Mouse (Mus musculus) stomach, embryonic 15.5 days (tissue): Measurements from ENCODE around the gene Klhl20. TPM values are rescaled to one million over a fixed set of nuclear protein-coding genes. Genes with fewer than 3 reads are reported as not detected.

ENCODE experiments used
- ATAC-seq: fragments of 200-750 bp; cut with Nextera tagmentation; 2 replicates; pipeline ENCODE4 v1.8.0; 2017; ENCODE audit warnings: low read depth, moderate number of reproducible peaks, moderate TSS enrichment; ENCODE audit not compliant: insufficient read depth, low FRiP score
- H3K27ac ChIP-seq: fragments of 300-500 bp; sonication (generic); 2 replicates; pipeline ENCODE4 v1.5.1; 2015; ENCODE audit warnings: mild to moderate bottlenecking, inconsistent platforms
- H3K27me3 ChIP-seq: fragments of 300-500 bp; sonication (generic); replicated peaks from 2 replicates; pipeline ENCODE4 v1.6.1; 2015; ENCODE audit warnings: inconsistent platforms
- H3K36me3 ChIP-seq: fragments of 300-500 bp; sonication (generic); 2 replicates; pipeline ENCODE4 v1.6.1; 2015; ENCODE audit warnings: inconsistent platforms
- H3K4me1 ChIP-seq: fragments of 300-500 bp; sonication (generic); 2 replicates; pipeline ENCODE4 v1.6.1; 2015; ENCODE audit warnings: inconsistent platforms
- H3K4me2 ChIP-seq: fragments of 300-500 bp; sonication (generic); 2 replicates; pipeline ENCODE4 v1.6.1; 2015; ENCODE audit warnings: mild to moderate bottlenecking, inconsistent platforms
- H3K4me3 ChIP-seq: fragments of 300-500 bp; sonication (generic); replicated peaks from 2 replicates; pipeline ENCODE4 v1.5.1; 2015; ENCODE audit warnings: inconsistent platforms
- H3K9ac ChIP-seq: fragments of 300-500 bp; sonication (generic); 2 replicates; pipeline ENCODE4 v1.6.1; 2015; ENCODE audit warnings: inconsistent platforms
- H3K9me3 ChIP-seq: fragments of 300-500 bp; sonication (generic); 2 replicates; pipeline ENCODE4 v1.6.1; 2016; ENCODE audit warnings: inconsistent platforms
- WGBS: fragments of 180-500 bp; shearing (Covaris S2); methylation state at CpG from one replicate; pipeline ENCODE4 v1.1.7; 2015; 5-methylcytosine and 5-hydroxymethylcytosine counted together
- polyA plus RNA-seq: library from polyadenylated mRNA; unstranded; fragments of >200 nt; fragmentation: Nextera tagmentation; extraction: Ambion mirVana; gene quantifications from 2 replicates; pipeline ENCODE4 v1.2.1, GENCODE M21; 2015

Klhl20 gene
- polyA plus RNA-seq, 1 experiment from 2014 or later = 13.3 TPM

GRCm38 (mm10) chr1:161140026-161140762 is 8.9 kb upstream of the Klhl20 start:
- Histone ChIP-seq H3K9ac (no peak overlapping the region), H3K4me2 (no peak overlapping the region), H3K4me1 (no peaks in the 10 kb centered on the region), H3K4me3 (no peak overlapping the region), H3K36me3 (no peaks in the 10 kb centered on the region), H3K27ac (no peak overlapping the region), H3K27me3 (no peaks in the 10 kb centered on the region), H3K9me3 (no peaks in the 10 kb centered on the region)
- no peak for ATAC-seq
- WGBS = 73% methylated on average over 9 of the region's 9 CpGs

GRCm38 (mm10) chr1:161139496-161139895 is 8.2 kb upstream of the Klhl20 start:
- H3K4me1 ChIP-seq = no peaks in the 10 kb centered on the region
- WGBS = 79% methylated on average over 2 of the region's 2 CpGs
- no peaks in the 10 kb centered on the region for H3K9me3 ChIP-seq
- H3K27ac ChIP-seq = no peak overlapping the region
- ATAC-seq = no peak
- H3K4me3 ChIP-seq = no peak overlapping the region
- no peaks in the 10 kb centered on the region for H3K36me3 ChIP-seq
- no peak overlapping the region for H3K4me2 ChIP-seq
- no peaks in the 10 kb centered on the region for H3K27me3 ChIP-seq
- H3K9ac ChIP-seq = no peak overlapping the region

GRCm38 (mm10) chr1:161126461-161126860 is 4.8 kb downstream of the Klhl20 start:
- ATAC-seq = no peak
- no peak overlapping the region for H3K4me2 ChIP-seq
- H3K27me3 ChIP-seq = no peaks in the 10 kb centered on the region
- H3K4me3 ChIP-seq = no peak overlapping the region
- no peak overlapping the region for H3K9ac ChIP-seq
- 75% methylated on average over 1 of the region's 1 CpGs for WGBS
- H3K4me1 ChIP-seq = no peaks in the 10 kb centered on the region
- no peak overlapping the region for H3K27ac ChIP-seq
- H3K9me3 ChIP-seq = no peaks in the 10 kb centered on the region
- no peaks in the 10 kb centered on the region for H3K36me3 ChIP-seq

- no peaks in the 10 kb centered on the region for H3K4me1 ChIP-seq
- no peaks in the 10 kb centered on the region for H3K9me3 ChIP-seq
- H3K4me3 ChIP-seq = no peak overlapping the region
- no peak overlapping the region for H3K4me2 ChIP-seq
- 83% methylated on average over 10 of the region's 10 CpGs for WGBS
- no peak overlapping the region for H3K27ac ChIP-seq
- no peaks in the 10 kb centered on the region for H3K36me3 ChIP-seq
- no peaks in the 10 kb centered on the region for H3K27me3 ChIP-seq
- no peak overlapping the region for H3K9ac ChIP-seq
- ATAC-seq = no peak
Measured at GRCm38 (mm10) chr1:161122661-161123418, 8.5 kb downstream of the Klhl20 start.

- H3K4me1 ChIP-seq = no peaks in the 10 kb centered on the region; the same call in 1 of the 2 replicates
- no peak overlapping the region for H3K4me2 ChIP-seq
- H3K36me3 ChIP-seq = no peaks in the 10 kb centered on the region
- no peaks in the 10 kb centered on the region for H3K27me3 ChIP-seq
- no peak overlapping the region for H3K9ac ChIP-seq
- H3K4me3 ChIP-seq = no peak overlapping the region
- H3K9me3 ChIP-seq = no peaks in the 10 kb centered on the region
- peak overlapping the region; percentile 40; the same call in 1 of the 2 replicates for H3K27ac ChIP-seq
- ATAC-seq = no peak
Measured at GRCm38 (mm10) chr1:161114591-161114990, 16.7 kb downstream of the Klhl20 start.

- no peaks in the 10 kb centered on the region for H3K27me3 ChIP-seq
- ATAC-seq = no peak
- H3K9ac ChIP-seq = no peak overlapping the region
- 84% methylated on average over 8 of the region's 8 CpGs for WGBS
- no peak overlapping the region for H3K4me2 ChIP-seq
- no peak overlapping the region for H3K27ac ChIP-seq
- 0 out of 2 replicates have a peak, but pooled peaks cover 8% of the 10 kb centered on the region for H3K36me3 ChIP-seq
- H3K4me3 ChIP-seq = no peak overlapping the region
- no peaks in the 10 kb centered on the region for H3K9me3 ChIP-seq
- no peaks in the 10 kb centered on the region for H3K4me1 ChIP-seq
Measured at GRCm38 (mm10) chr1:161109216-161109615, 22.1 kb downstream of the Klhl20 start.

DNA sequence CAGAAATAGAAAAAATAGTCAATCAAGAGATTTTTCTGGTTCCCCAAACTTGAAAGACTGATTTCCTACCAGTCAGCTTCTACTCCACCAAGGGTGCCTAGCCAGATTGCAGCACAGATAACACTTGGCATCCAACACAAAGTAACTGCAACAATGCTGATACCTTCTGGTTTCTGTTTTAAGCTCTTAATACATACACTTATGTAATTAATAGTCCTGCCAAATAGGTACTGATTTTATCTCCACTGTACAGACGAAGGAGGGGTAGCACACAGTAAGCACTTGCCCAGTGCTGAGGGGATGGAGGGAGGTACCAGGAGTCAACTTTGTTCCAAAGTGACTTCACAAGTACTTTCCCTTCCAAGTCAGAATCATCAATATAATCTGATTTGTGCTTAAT is 27.5 kb downstream of the Klhl20 start:
- Histone ChIP-seq H3K4me3 (no peak overlapping the region), H3K9ac (no peak overlapping the region), H3K4me2 (no peak overlapping the region), H3K4me1 (no peaks in the 10 kb centered on the region), H3K36me3 (peaks cover 12% of the 10 kb centered on the region; the same call in 1 of the 2 replicates), H3K27me3 (no peaks in the 10 kb centered on the region), H3K9me3 (no peaks in the 10 kb centered on the region), H3K27ac (no peak overlapping the region)
- 66% methylated on average over 1 of the region's 1 CpGs for WGBS
- ATAC-seq = no peak

- Histone ChIP-seq H3K9ac (no peak overlapping the region), H3K27ac (no peak overlapping the region), H3K4me2 (no peak overlapping the region), H3K36me3 (peaks cover 8% of the 10 kb centered on the region; the same call in 1 of the 2 replicates), H3K27me3 (no peaks in the 10 kb centered on the region), H3K4me3 (no peak overlapping the region), H3K4me1 (no peaks in the 10 kb centered on the region), H3K9me3 (no peaks in the 10 kb centered on the region)
- no peak for ATAC-seq
- WGBS = 88% methylated on average over 4 of the region's 4 CpGs
Measured at GRCm38 (mm10) chr1:161099721-161100405, 31.4 kb downstream of the Klhl20 start.

DNA sequence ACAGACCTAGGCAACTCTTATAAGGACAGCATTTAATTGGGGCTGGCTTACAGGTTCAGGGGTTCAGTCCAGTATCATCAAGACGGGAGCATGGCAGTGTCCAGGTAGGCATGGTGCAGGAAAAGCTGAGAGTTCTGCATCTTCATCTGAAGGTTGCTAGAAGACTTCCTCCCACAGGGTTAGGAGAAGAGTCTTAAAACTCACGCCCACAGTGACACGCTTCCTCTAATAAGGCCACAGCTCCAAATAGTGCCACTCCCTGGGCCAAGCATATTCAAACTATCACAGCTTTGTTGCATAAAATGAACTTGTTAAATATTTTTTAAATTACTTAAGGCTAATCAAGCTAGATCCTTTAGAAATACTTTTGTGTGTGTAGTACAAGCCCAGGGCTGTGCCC is 54.1 kb downstream of the Klhl20 start:
- no peak overlapping the region for H3K9ac ChIP-seq
- no peaks in the 10 kb centered on the region for H3K9me3 ChIP-seq
- H3K4me3 ChIP-seq = no peak overlapping the region
- no peak overlapping the region for H3K4me2 ChIP-seq
- peaks cover 4% of the 10 kb centered on the region; the same call in 1 of the 2 replicates for H3K4me1 ChIP-seq
- H3K36me3 ChIP-seq = peaks cover 3% of the 10 kb centered on the region; the same call in 1 of the 2 replicates
- H3K27me3 ChIP-seq = no peaks in the 10 kb centered on the region
- ATAC-seq = no peak
- 90% methylated on average over 3 of the region's 3 CpGs for WGBS
- no peak overlapping the region for H3K27ac ChIP-seq

GRCm38 (mm10) chr1:161076238-161076637 is 55.1 kb downstream of the Klhl20 start:
- H3K4me3 ChIP-seq = no peak overlapping the region

DNA sequence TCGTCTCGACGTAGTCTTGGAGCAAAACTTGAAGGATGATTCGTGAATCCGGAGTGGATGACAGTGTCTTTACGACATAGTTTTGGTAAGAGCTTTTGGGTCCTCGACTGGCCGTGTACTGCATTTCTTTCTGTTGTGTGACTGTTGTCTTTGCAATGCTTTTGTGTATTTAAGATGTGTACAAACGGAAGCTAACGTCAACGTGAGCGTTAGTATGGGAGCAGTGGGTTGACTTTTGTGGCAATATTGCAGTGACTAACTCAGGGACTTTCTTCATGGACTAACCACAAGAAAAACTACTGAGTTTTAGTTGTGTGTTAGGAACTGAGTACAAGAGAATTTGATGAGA is 60.1 kb downstream of the Klhl20 start:
- Histone ChIP-seq H3K4me1 (peaks cover 10% of the 10 kb centered on the region; the same call in 1 of the 2 replicates), H3K9me3 (no peaks in the 10 kb centered on the region), H3K27me3 (no peaks in the 10 kb centered on the region), H3K4me3 (peak overlapping the region; percentile 66), H3K9ac (peak overlapping the region; percentile 64), H3K4me2 (peak overlapping the region; percentile 63), H3K36me3 (peaks cover 2% of the 10 kb centered on the region; the same call in 1 of the 2 replicates), H3K27ac (peak overlapping the region; percentile 42)
- WGBS = under 1% methylated on average over 12 of the region's 12 CpGs
- ATAC-seq = no peak

More at GRCm38 (mm10) chr1:161076238-161076637, 55.1 kb downstream of the Klhl20 start:
- no peak overlapping the region for H3K4me2 ChIP-seq
- peaks cover 8% of the 10 kb centered on the region; the same call in 1 of the 2 replicates for H3K4me1 ChIP-seq
- H3K27ac ChIP-seq = no peak overlapping the region
- WGBS = 84% methylated on average over 6 of the region's 6 CpGs
- H3K9ac ChIP-seq = no peak overlapping the region
- no peak; the same call in 1 of the 2 replicates for ATAC-seq
- H3K36me3 ChIP-seq = peaks cover 3% of the 10 kb centered on the region; the same call in 1 of the 2 replicates
- no peaks in the 10 kb centered on the region for H3K9me3 ChIP-seq
- no peaks in the 10 kb centered on the region for H3K27me3 ChIP-seq
